Mouse (Mus musculus) MN1 (cell line): ENCODE data around the gene Repin1.

ENCODE experiments used
- DNase-seq: peaks from one replicate; pipeline ENCODE4 v3.0.0-alpha.2; 2016; ENCODE audit warnings: low spot score

The Repin1 gene

GRCm38 (mm10) chr6:48593158-48594042 lies at the start of gene Repin1, which contains the start of gene Gm44965:
Gene Repin1, plus strand, starts transcription at chr6:48593883.
Gene Gm44965, plus strand, starts transcription at chr6:48593941.
- DNase-seq, result peak; percentile 95

DNA sequence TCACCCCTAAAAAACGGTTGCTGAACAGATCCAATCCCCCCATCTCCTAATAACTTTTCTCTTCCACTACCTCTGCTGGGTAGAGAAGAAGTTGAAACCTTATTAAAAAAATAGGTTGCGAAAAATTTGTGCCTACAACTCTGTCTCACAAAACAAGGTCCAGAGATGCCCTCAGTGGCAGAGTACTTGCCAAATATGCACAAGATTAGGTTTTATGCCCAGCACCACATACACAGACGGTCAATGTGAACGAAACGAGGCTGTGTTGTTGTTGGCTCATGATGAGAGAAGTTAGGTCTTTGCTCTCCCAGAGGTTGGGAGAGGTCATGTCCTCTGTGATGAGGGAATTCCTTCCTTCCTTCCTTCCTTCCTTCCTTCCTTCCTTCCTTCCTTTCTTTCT lies 48.4 kb upstream of the Repin1 start:
- DNase-seq, result no peak

GRCm38 (mm10) chr6:48546271-48546670 lies 47.4 kb upstream of the Repin1 start:
- no peak for DNase-seq

GRCm38 (mm10) chr6:48546858-48547257 lies 46.8 kb upstream of the Repin1 start:
- DNase-seq, result no peak

- no peak for DNase-seq
These were observed 45.4 kb upstream of the Repin1 start for GRCm38 (mm10) chr6:48548314-48548713.

DNA sequence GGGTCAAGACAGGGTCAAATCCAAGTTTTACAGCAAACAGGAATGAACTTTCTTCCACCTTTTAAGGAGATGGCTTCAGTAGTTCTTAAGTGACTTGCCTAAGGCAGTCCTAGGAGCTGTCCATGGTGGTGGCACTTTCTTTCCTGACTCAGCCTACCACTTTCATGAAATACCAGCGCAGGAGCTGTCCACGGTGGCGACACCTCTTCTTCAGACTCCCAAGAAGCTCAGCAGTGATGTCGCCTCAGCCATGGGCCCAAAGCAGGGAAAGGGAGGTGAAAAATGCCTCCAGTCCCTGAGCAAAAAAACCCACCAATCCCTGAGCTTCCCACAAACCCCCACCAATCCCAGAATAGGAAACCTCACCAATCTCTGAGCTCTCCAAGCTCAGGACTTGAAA lies 40.8 kb upstream of the Repin1 start:
- peak; percentile 62 for DNase-seq

DNA sequence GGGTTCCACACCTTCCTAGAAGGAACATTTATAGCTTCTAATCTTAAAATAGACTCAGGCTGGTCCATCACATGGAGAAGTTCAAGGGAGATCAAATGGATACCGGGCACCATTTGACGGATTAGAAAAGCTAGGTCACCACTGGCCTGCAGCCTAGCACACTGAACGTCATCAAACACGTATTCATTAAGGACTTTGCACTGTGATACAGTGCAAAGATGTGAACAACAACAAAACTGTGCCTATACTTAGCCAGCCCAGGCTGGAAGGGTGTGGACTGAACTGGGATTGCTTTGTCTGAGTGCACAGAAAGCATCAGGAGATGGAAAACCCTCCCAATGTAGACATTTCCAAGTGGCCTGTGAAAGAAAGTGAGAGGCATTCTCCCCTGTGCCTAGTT lies 39.9 kb upstream of the Repin1 start:
- DNase-seq, result no peak

GRCm38 (mm10) chr6:48554280-48555103 lies 39.2 kb upstream of the Repin1 start, which contains the start of gene Lrrc61:
Gene Lrrc61, plus strand, starts transcription at chr6:48554796.
- DNase-seq, result peak; percentile 93

- peak; percentile 59 for DNase-seq
These were observed 38.4 kb upstream of the Repin1 start for GRCm38 (mm10) chr6:48555104-48555890.

GRCm38 (mm10) chr6:48555956-48556355 lies 37.7 kb upstream of the Repin1 start:
- no peak for DNase-seq

GRCm38 (mm10) chr6:48565693-48566310 lies 27.9 kb upstream of the Repin1 start:
- DNase-seq, result no peak

DNA sequence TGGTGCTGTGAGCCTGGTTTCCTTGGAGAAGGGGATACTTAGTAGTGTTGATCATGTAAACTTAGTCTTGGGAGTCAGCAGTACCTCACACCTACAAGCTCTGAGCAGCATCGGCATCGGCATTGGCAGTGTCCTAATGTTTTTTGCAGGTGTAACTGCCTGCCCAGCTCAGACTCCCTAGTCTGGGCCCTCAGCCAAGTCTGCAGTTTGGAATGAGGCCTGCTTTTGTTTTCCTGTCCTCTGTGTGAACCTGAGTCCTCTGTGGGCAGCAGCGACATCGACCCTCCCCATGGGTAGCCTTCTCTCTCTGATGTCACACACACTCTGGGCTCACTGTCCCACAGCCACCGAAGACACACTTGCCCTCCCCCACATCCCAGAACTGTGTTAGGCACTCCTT lies 27.4 kb upstream of the Repin1 start:
- peak; percentile 38 for DNase-seq

DNA sequence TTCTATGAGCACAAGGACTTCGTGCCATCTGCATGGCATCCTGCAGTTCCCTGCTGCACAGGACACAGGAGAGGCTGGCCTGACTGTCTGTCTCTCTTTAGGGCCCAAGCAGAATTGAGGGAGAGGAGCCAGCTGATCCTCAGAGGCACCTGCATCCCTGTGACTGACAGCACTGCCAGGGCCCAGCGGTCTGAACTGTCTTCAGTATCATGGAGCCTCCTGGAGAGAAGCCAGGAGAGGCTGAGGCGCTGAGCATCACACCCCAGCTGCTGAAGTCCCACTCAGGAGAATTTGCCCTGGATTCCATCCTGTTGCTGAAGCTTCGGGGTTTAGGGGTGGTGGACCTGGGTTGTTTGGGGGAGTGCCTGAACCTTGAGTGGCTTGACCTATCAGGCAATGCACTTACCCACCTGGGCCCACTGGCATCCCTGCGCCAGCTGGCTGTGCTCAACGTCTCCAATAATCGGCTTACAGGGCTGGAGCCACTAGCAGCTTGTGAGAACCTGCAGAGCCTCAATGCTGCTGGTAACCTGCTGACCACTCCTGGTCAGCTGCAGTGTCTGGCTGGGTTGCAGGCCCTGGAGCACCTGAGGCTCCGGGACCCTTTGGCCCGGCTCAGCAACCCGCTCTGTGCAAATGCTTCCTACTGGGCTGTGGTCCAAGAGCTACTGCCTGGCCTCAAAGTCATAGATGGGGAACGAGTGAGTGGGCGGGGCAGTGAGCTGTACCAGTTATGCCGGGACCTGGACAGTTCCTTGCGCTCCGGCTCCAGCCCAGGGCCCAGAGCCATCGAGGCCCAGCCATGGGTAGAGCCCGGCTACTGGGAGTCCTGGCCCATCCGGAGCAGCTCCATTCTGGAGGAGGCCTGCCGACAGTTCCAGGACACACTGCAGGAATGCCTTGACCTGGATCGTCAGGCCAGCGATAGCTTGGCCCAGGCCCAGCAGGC lies 25.4 kb upstream of the Repin1 start:
- peak; percentile 37 for DNase-seq

DNA sequence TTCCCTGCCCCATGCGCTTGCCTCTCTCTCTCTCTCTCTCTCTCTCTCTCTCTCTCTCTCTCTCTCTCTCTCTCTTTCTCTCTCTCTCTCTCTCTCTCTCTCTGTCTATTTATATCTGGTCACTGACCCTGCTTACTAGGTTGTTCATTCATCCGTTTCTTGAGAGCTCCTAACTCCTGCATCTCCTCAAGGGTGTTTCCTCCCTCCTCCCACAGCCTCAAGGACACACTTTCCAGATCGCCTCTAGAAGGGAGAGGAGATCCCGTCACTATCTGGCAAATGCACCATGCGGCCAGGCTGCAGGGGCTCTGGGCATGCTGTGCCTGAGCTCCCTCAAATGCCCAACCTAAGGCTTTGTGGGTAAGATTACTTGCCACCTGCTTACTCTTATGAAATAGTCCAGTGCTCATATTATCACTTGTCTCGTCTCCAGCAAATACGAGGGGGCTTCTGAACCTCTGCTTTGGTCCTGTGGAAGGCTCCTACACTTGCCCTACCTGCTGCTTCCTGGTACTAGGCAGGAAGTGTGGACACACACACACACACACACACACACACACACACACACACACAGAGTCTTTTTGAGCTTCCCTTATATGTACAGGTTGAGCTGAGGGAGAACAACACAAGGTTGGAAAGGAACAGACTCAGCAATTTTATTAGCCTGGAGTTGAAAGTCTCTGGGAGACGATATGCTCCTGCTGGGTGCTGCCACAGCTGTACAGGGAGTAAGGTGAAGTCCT lies 24.4 kb upstream of the Repin1 start:
- no peak for DNase-seq

GRCm38 (mm10) chr6:48572014-48572413 lies 21.7 kb upstream of the Repin1 start:
- DNase-seq, result no peak

- DNase-seq, result no peak
These were observed 21.1 kb upstream of the Repin1 start, which contains the start of gene Rarres2 for GRCm38 (mm10) chr6:48572572-48573061. Gene Rarres2, minus strand, starts transcription at chr6:48572789.

DNA sequence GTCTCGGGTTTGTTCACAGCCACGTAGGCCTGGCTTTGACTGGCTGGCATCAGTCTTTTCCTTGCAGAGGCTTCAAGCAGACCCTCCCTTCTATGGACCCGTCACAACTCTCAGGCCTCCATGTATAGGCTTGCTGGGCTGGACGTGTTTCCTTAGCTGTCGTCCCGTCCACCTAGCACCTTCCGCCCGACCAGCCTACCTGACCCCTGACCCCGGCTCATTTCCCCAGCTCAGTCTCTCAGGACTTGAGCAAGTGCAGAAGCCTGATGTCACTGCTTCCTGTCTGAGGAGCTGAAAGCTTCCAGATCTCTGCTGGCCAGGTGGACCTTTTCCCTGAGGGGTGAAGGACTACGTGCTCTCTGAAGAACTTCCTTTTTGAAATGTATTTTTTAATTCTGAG lies 20.4 kb upstream of the Repin1 start:
- DNase-seq, result no peak

DNA sequence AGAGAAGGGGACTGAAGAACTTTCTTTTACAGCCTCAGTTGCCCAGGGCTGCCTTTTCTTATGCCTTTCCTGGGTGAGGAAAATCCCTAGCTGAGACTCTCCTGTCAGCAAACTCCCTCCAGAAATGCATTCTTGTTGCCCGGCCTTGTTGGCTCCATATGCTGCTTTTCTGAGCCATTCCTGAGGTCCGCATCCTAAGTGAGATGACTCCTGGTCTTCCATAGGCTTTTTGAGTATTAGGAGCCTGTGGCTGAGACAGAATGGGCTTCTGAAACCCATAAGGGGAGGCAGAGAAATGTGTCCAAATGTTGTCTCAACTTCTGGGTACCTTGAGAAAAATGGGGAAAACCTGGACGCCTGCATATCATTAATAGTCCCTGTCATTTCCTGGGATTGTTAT lies 19.7 kb upstream of the Repin1 start:
- no peak for DNase-seq

DNA sequence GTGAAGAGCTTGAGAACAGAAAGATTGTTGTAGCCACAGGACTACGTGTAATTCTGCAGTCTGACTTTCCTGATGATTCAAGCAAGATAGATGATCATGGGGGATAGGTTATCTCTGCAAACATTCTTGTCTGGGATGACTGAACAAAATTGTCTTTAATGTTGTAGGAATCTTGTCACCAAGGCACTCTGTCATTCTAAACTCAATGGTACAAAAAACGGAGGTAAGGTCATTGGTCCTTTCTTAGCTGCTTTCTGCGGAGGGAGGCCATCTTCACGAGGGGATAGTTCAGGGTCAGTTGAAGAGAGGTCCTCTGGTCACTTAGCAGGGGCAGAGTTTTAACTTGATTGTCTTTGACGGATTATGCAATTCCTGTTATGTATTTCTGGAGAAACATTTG lies 14.9 kb upstream of the Repin1 start:
- DNase-seq, result no peak
